ENCODE assay signal across 10 mouse cellular contexts in genomic region chr6:31597136-31597460, GRCm38 (mm10). TPM values are rescaled to one million over a fixed set of nuclear protein-coding genes. Genes with fewer than 3 reads are reported as not detected.
DNase-seq lines count a peak whose midpoint lies in the region; ATAC-seq lines count a peak whose summit lies in the region.
"Had no signal": no experiment of that assay in that cellular context is flagged by ENCODE, and none has a peak within 500 bp of the region (broad histone marks: within the 10 kb centered on the region; RNA-seq: fewer than 3 reads in every experiment).

No protein-coding gene starts in this region.

- H3K4me1 ChIP-seq in kidney, embryonic 16.5 days (ENCODE audit: insufficient read depth, low read length): peaks cover 23% of the 10 kb centered on the region
- peaks cover 25% of the 10 kb centered on the region for H3K4me1 ChIP-seq in embryonic facial prominence, embryonic 15.5 days
- H3K4me1 ChIP-seq in hindbrain, embryonic 14.5 days (replicated peaks; ENCODE audit: control insufficient read depth, insufficient read depth, low read length): peaks cover 19% of the 10 kb centered on the region
- H3K4me1 ChIP-seq in midbrain, embryonic 16.5 days (ENCODE audit: control insufficient read depth, insufficient read depth, low read length): peaks cover 17% of the 10 kb centered on the region

- H3K9me3 ChIP-seq in kidney, embryonic 16.5 days (ENCODE audit: low read length): no peaks in the 10 kb centered on the region
- H3K9me3 ChIP-seq in embryonic facial prominence, embryonic 15.5 days (replicated peaks): no peaks in the 10 kb centered on the region
- no peaks in the 10 kb centered on the region for H3K9me3 ChIP-seq in hindbrain, embryonic 14.5 days (ENCODE audit: control insufficient read depth, low read length)
- H3K9me3 ChIP-seq in midbrain, embryonic 16.5 days (replicated peaks; ENCODE audit: control insufficient read depth, low read length, poor library complexity, severe bottlenecking): no peaks in the 10 kb centered on the region

- H3K36me3 ChIP-seq in kidney, embryonic 16.5 days (ENCODE audit: insufficient read depth, low read length): no peaks in the 10 kb centered on the region
- no peaks in the 10 kb centered on the region for H3K36me3 ChIP-seq in embryonic facial prominence, embryonic 15.5 days
- no peaks in the 10 kb centered on the region for H3K36me3 ChIP-seq in hindbrain, embryonic 14.5 days (replicated peaks; ENCODE audit: control insufficient read depth, insufficient read depth)
- H3K36me3 ChIP-seq in midbrain, embryonic 16.5 days (ENCODE audit: control insufficient read depth, insufficient read depth, low read length): no peaks in the 10 kb centered on the region

- 36% methylated on average over 4 of the region's 4 CpGs for WGBS in kidney, embryonic 16.5 days
- WGBS in embryonic facial prominence, embryonic 15.5 days: 31% methylated on average over 4 of the region's 4 CpGs
- 6% methylated on average over 4 of the region's 4 CpGs for WGBS in hindbrain, embryonic 14.5 days
- 5% methylated on average over 4 of the region's 4 CpGs for WGBS in midbrain, embryonic 16.5 days

- ATAC-seq in kidney, embryonic 16.5 days (ENCODE audit: low FRiP score, low TSS enrichment): no peak; the same call in 1 of the 2 replicates
- no peak for ATAC-seq in embryonic facial prominence, embryonic 15.5 days (ENCODE audit: insufficient number of reproducible peaks, low FRiP score, low TSS enrichment, low read depth)
- ATAC-seq in hindbrain, embryonic 14.5 days (ENCODE audit: low FRiP score): no peak
- ATAC-seq in midbrain, embryonic 16.5 days: no peak; the same call in 1 of the 2 replicates
- no peak for ATAC-seq in activated CD4-positive, CD25-positive, alpha-beta regulatory T cell, adult 4 months

- H3K27me3 ChIP-seq in kidney, embryonic 16.5 days (ENCODE audit: insufficient read depth, low read length): no peaks in the 10 kb centered on the region
- H3K27me3 ChIP-seq in embryonic facial prominence, embryonic 15.5 days: no peaks in the 10 kb centered on the region
- no peaks in the 10 kb centered on the region for H3K27me3 ChIP-seq in hindbrain, embryonic 14.5 days (ENCODE audit: control insufficient read depth, insufficient read depth, low read length)
- H3K27me3 ChIP-seq in midbrain, embryonic 16.5 days (ENCODE audit: control insufficient read depth, insufficient read depth, low read depth, low read length): no peaks in the 10 kb centered on the region

- H3K4me2 ChIP-seq in kidney, embryonic 16.5 days (replicated peaks; ENCODE audit: low read depth, low read length): 0 out of 2 replicates have a peak overlapping the region, but pooled peaks have one; percentile 5
- no peak overlapping the region; the same call in 1 of the 2 replicates for H3K4me2 ChIP-seq in embryonic facial prominence, embryonic 15.5 days (replicated peaks)
- H3K4me2 ChIP-seq in hindbrain, embryonic 14.5 days (replicated peaks): peak overlapping the region; percentile 34
- H3K4me2 ChIP-seq in midbrain, embryonic 16.5 days (ENCODE audit: low read length): peak overlapping the region; percentile 29

- H3K27ac ChIP-seq in kidney, embryonic 16.5 days (ENCODE audit: low read length): peak overlapping the region; percentile 64
- H3K27ac ChIP-seq in embryonic facial prominence, embryonic 15.5 days (replicated peaks): peak overlapping the region; percentile 35; the same call in 1 of the 2 replicates
- H3K27ac ChIP-seq in hindbrain, embryonic 14.5 days: peak overlapping the region; percentile 86
- peak overlapping the region; percentile 85 for H3K27ac ChIP-seq in midbrain, embryonic 16.5 days (ENCODE audit: low read length)

- H3K9ac ChIP-seq in kidney, embryonic 16.5 days (replicated peaks; ENCODE audit: low read length): peak overlapping the region; percentile 31; the same call in 1 of the 2 replicates
- no peak overlapping the region for H3K9ac ChIP-seq in embryonic facial prominence, embryonic 15.5 days
- H3K9ac ChIP-seq in hindbrain, embryonic 14.5 days: peak overlapping the region; percentile 51
- H3K9ac ChIP-seq in midbrain, embryonic 16.5 days (ENCODE audit: low read depth, low read length): peak overlapping the region; percentile 42

- no peak overlapping the region for H3K4me3 ChIP-seq in kidney, embryonic 16.5 days (ENCODE audit: low read length)
- no peak overlapping the region for H3K4me3 ChIP-seq in embryonic facial prominence, embryonic 15.5 days (replicated peaks)
- H3K4me3 ChIP-seq in hindbrain, embryonic 14.5 days (replicated peaks; ENCODE audit: low read length): no peak overlapping the region
- H3K4me3 ChIP-seq in midbrain, embryonic 16.5 days (ENCODE audit: low read depth, low read length): no peak overlapping the region

- no peak for DNase-seq in kidney, postnatal 10 days
- DNase-seq in hindbrain, embryonic 14.5 days (ENCODE audit: low spot score): peak; percentile 38
- no peak for DNase-seq in embryo, embryonic 10.5 days (ENCODE audit: low spot score)
- no peak for DNase-seq in spleen, postnatal 4 days (ENCODE audit: low spot score in 2 of 2)
- DNase-seq: adrenal gland, adult 2 months; thymus, adult 2 months had no signal

RNA-seq across cellular contexts. Expression of gene Podxl, which starts 33.3 kb away (rescaled TPM):
- 76.8 and 80.4 TPM in 2 replicates for polyA plus RNA-seq in kidney, embryonic 16.5 days (2015; fragmentation: Nextera tagmentation; extraction: Ambion mirVana)
- polyA plus RNA-seq in embryonic facial prominence, embryonic 15.5 days (2015; fragmentation: Nextera tagmentation; extraction: Ambion mirVana): 8.4 and 8.5 TPM in 2 replicates
- polyA plus RNA-seq in hindbrain, embryonic 14.5 days (2014; fragmentation: Nextera tagmentation; extraction: Ambion mirVana): 8.7 and 9.8 TPM in 2 replicates
- polyA plus RNA-seq in midbrain, embryonic 16.5 days (2015; fragmentation: Nextera tagmentation; extraction: Ambion mirVana): 8.5 and 11.1 TPM in 2 replicates
- not detected for polyA plus RNA-seq in activated CD4-positive, CD25-positive, alpha-beta regulatory T cell, adult 4 months (2017; shearing (Covaris generic))

Comparison
In these comparisons a context has a peak if more than half of its experiments do, and no peak if none do; other contexts are left out.
1. H3K27ac ChIP-seq: peak in every context shown above with its lines; median percentile 86 in hindbrain, embryonic 14.5 days; 85 in midbrain, embryonic 16.5 days; 64 in kidney, embryonic 16.5 days; 35 in embryonic facial prominence, embryonic 15.5 days.